ENCODE assay signal across 8 mouse cellular contexts in genomic region chr9:41157872-41158567, GRCm38 (mm10). TPM values are rescaled to one million over a fixed set of nuclear protein-coding genes. Genes with fewer than 3 reads are reported as not detected.
DNase-seq lines count a peak whose midpoint lies in the region; ATAC-seq and TF ChIP-seq lines count a peak whose summit lies in the region.

No protein-coding gene starts in this region.

- H3K4me1 ChIP-seq in neural tube, embryonic 11.5 days (ENCODE audit: control insufficient read depth, insufficient read depth, low read length), result peaks cover 9% of the 10 kb centered on the region; the same call in 1 of the 2 replicates
- H3K4me1 ChIP-seq in limb, embryonic 15.5 days, result peaks cover 21% of the 10 kb centered on the region
- 0 out of 2 replicates have a peak, but pooled peaks cover 3% of the 10 kb centered on the region for H3K4me1 ChIP-seq in stomach, postnatal 0 days (replicated peaks; ENCODE audit: control insufficient read depth, insufficient read depth)

- WGBS in neural tube, embryonic 11.5 days, result 22% methylated on average over 15 of the region's 15 CpGs
- 17% methylated on average over 15 of the region's 15 CpGs for WGBS in limb, embryonic 15.5 days
- WGBS in stomach, postnatal 0 days, result 29% methylated on average over 15 of the region's 15 CpGs

- H3K9ac ChIP-seq in neural tube, embryonic 11.5 days (ENCODE audit: low read length), result peak overlapping the region; percentile 83
- H3K9ac ChIP-seq in limb, embryonic 15.5 days, result peak overlapping the region; percentile 63; the same call in 1 of the 2 replicates
- no peak overlapping the region for H3K9ac ChIP-seq in stomach, postnatal 0 days (ENCODE audit: low read length)

- H3K4me2 ChIP-seq in neural tube, embryonic 11.5 days (ENCODE audit: low read depth), result peak overlapping the region; percentile 74
- H3K4me2 ChIP-seq in limb, embryonic 15.5 days, result peak overlapping the region; percentile 72
- H3K4me2 ChIP-seq in stomach, postnatal 0 days (replicated peaks; ENCODE audit: low read depth), result peak overlapping the region; percentile 85

- peak; percentile 31 for DNase-seq in cerebellum, adult 9-11 months
- DNase-seq in cerebellum, postnatal 14 days, result no peak
- DNase-seq in neural tube, embryonic 11.5 days (ENCODE audit: low spot score), result no peak
- DNase-seq in neural tube, embryonic 10.5 days (ENCODE audit: extremely low spot score, low spot score), result no peak
- no peak for DNase-seq in stomach, postnatal 0 days (ENCODE audit: low spot score)
- DNase-seq in embryo, embryonic 10.5 days (ENCODE audit: low spot score), result no peak
- DNase-seq in layer of hippocampus, adult 18-20 months (ENCODE audit: low spot score in 2 of 2), result no peak

- H3K4me3 ChIP-seq in neural tube, embryonic 11.5 days (ENCODE audit: low read depth, low read length), result peak overlapping the region; percentile 73
- H3K4me3 ChIP-seq in limb, embryonic 15.5 days, result peak overlapping the region; percentile 83
- peak overlapping the region; percentile 79 for H3K4me3 ChIP-seq in stomach, postnatal 0 days (ENCODE audit: low read depth, low read length)

- no peak for ATAC-seq in neural tube, embryonic 11.5 days (ENCODE audit: insufficient read depth, low FRiP score, low TSS enrichment)
- no peak for ATAC-seq in limb, embryonic 15.5 days (ENCODE audit: insufficient number of reproducible peaks, low FRiP score, low TSS enrichment, low read depth)
- ATAC-seq in stomach, postnatal 0 days (ENCODE audit: low FRiP score, low TSS enrichment), result no peak; the same call in 1 of the 2 replicates

- TF ChIP-seq CTCF in stomach, postnatal 0 days (IDR thresholded peaks at IDR 0.05; ENCODE audit: low read depth), result no peak

- no peaks in the 10 kb centered on the region for H3K9me3 ChIP-seq in neural tube, embryonic 11.5 days (ENCODE audit: control insufficient read depth, low read length)
- no peaks in the 10 kb centered on the region for H3K9me3 ChIP-seq in limb, embryonic 15.5 days
- no peaks in the 10 kb centered on the region for H3K9me3 ChIP-seq in stomach, postnatal 0 days (ENCODE audit: control insufficient read depth, low read length)

- no peak for TF ChIP-seq EP300 in stomach, postnatal 0 days (optimal IDR thresholded peaks at IDR 0.05)

- no peak overlapping the region for H3K27ac ChIP-seq in neural tube, embryonic 11.5 days (ENCODE audit: low read depth, low read length)
- H3K27ac ChIP-seq in limb, embryonic 15.5 days, result peak overlapping the region; percentile 82; the same call in 1 of the 2 replicates
- H3K27ac ChIP-seq in stomach, postnatal 0 days (replicated peaks), result no peak overlapping the region

- H3K36me3 ChIP-seq in neural tube, embryonic 11.5 days (ENCODE audit: control insufficient read depth, insufficient read depth, low read length), result no peaks in the 10 kb centered on the region
- H3K36me3 ChIP-seq in limb, embryonic 15.5 days, result no peaks in the 10 kb centered on the region
- no peaks in the 10 kb centered on the region for H3K36me3 ChIP-seq in stomach, postnatal 0 days (ENCODE audit: control insufficient read depth, insufficient read depth, low read length)

- peaks cover 16% of the 10 kb centered on the region for H3K27me3 ChIP-seq in neural tube, embryonic 11.5 days (ENCODE audit: control insufficient read depth, insufficient read depth, low read length)
- peaks cover 24% of the 10 kb centered on the region for H3K27me3 ChIP-seq in limb, embryonic 15.5 days
- no peaks in the 10 kb centered on the region for H3K27me3 ChIP-seq in stomach, postnatal 0 days (ENCODE audit: control insufficient read depth, insufficient read depth, low read length)

RNA-seq across cellular contexts. Expression of gene Ubash3b, which starts 3.5 kb away (rescaled TPM):
- 13.2 and 14.4 TPM in 2 replicates for polyA plus RNA-seq in neural tube, embryonic 11.5 days (2014; fragmentation: Nextera tagmentation; extraction: Ambion mirVana)
- polyA plus RNA-seq in limb, embryonic 15.5 days (2015; fragmentation: Nextera tagmentation; extraction: Ambion mirVana), result 6.8 and 7.5 TPM in 2 replicates
- 1.4 and 1.7 TPM in 2 replicates for polyA plus RNA-seq in stomach, postnatal 0 days (2015; fragmentation: Nextera tagmentation; extraction: Ambion mirVana)
- 10 to 100 TPM; 27.6 to 28.4 TPM for total RNA-seq in layer of hippocampus, adult 18-20 months (2021)
